In the genomic region with DNA sequence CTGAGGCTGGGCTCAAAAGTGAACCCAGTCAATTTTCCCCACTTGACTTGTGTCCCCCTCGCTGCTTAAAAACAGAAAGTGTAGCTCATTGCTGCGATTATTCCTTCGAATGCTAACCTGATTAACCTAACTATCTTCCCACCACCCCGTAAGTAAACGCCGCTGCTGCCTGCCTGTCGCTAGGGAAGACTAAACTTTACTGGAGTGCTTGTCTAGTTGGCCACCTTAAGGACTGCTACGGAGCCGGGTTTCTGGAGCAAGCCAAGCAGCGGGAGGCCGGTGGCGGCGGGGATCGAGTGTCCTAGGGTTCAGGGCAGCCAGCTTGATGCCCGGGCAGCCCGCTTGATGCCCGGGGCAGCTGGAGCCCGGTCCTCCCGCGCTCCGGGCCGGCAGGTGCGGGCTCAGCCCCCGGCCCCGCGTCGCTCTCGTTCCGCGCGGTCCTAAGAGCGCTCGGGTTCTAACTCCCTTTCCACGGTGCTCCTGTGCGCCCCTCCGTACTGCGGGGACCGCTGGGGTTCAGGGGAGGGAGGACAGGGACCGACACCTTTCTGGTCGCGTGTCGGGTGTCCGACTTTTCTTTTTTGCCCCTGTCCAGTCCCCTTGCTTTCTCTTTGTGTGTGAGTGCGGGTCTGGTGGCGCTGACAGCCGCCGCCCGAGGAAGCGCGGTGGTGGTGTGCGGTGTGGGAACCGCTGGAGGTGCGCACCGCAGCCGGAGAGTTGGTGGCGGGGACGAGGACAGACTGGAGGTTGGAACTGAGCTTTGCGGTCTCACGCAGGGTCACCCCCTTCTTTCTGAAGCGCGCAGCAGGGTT, we compare ENCODE assay signal across 7 mouse cellular contexts. TPM values are rescaled to one million over a fixed set of nuclear protein-coding genes. Genes with fewer than 3 reads are reported as not detected.
A peak's percentile ranks its signal among the peaks of the same experiment; 100 is the strongest.
DNase-seq lines count a peak whose midpoint lies in the region; ATAC-seq and TF ChIP-seq lines count a peak whose summit lies in the region.

No protein-coding gene starts in this region.

- H3K4me1 ChIP-seq in G1E (ENCODE audit: insufficient read depth, low read depth, low read length): no peaks in the 10 kb centered on the region
- H3K4me1 ChIP-seq in forebrain, embryonic 10.5 days: peaks cover 70% of the 10 kb centered on the region
- H3K4me1 ChIP-seq in midbrain, embryonic 14.5 days (ENCODE audit: control insufficient read depth, insufficient read depth, low read length): peaks cover 34% of the 10 kb centered on the region

- intact Hi-C loops in heart, postnatal 14 days (cut with DNase I): loop anchor here (10.0 kb wide), 1 partner anchor 230 kb away; no protein-coding TSS in a partner anchor

- no peak for ATAC-seq in G1E (ENCODE audit: extremely low read depth, insufficient number of reproducible peaks, low FRiP score, poor library complexity, severe bottlenecking)
- ATAC-seq in midbrain, embryonic 14.5 days (ENCODE audit: low FRiP score, low TSS enrichment): peak; percentile 51

- H3K9ac ChIP-seq in midbrain, embryonic 14.5 days (replicated peaks; ENCODE audit: low read length): peak overlapping the region; percentile 75

- peak overlapping the region; percentile 98 for H3K4me2 ChIP-seq in midbrain, embryonic 14.5 days (ENCODE audit: low read length)

- peak overlapping the region; percentile 20; the same call in 1 of the 2 replicates for H3K4me3 ChIP-seq in G1E (ENCODE audit: low read depth, low read length)
- peak overlapping the region; percentile 66 for H3K4me3 ChIP-seq in forebrain, embryonic 10.5 days
- H3K4me3 ChIP-seq in midbrain, embryonic 14.5 days (replicated peaks; ENCODE audit: low read depth, low read length): peak overlapping the region; percentile 66

- no peak for DNase-seq in G1E (ENCODE audit: low spot score)
- DNase-seq in adrenal gland, postnatal 36 days: peak; percentile 55 to 75
- peak; percentile 55 for DNase-seq in forebrain, embryonic 10.5 days (ENCODE audit: extremely low spot score, low spot score)
- peak; percentile 33 to 36 for DNase-seq in heart, postnatal 14 days
- peak; percentile 47 to 51 for DNase-seq in layer of hippocampus, postnatal 25 days (ENCODE audit: extremely low spot score in 1 of 2, low spot score in 1 of 2)
- peak; percentile 82 for DNase-seq in midbrain, embryonic 14.5 days
- DNase-seq in thymus, postnatal 14 days: peak; percentile 14

- H3K27me3 ChIP-seq in G1E (ENCODE audit: insufficient read depth, low read length): no peaks in the 10 kb centered on the region
- H3K27me3 ChIP-seq in forebrain, embryonic 10.5 days (ENCODE audit: poor library complexity, severe bottlenecking): peaks cover 99% of the 10 kb centered on the region
- H3K27me3 ChIP-seq in midbrain, embryonic 14.5 days (ENCODE audit: control insufficient read depth, insufficient read depth, low read length): peaks cover 43% of the 10 kb centered on the region

- no peaks in the 10 kb centered on the region for H3K36me3 ChIP-seq in G1E (replicated peaks)
- H3K36me3 ChIP-seq in forebrain, embryonic 10.5 days (replicated peaks): no peaks in the 10 kb centered on the region
- H3K36me3 ChIP-seq in midbrain, embryonic 14.5 days (ENCODE audit: control insufficient read depth, insufficient read depth, low read length): no peaks in the 10 kb centered on the region

- H3K27ac ChIP-seq in forebrain, embryonic 10.5 days: peak overlapping the region; percentile 74
- H3K27ac ChIP-seq in midbrain, embryonic 14.5 days (replicated peaks; ENCODE audit: low read depth, low read length): peak overlapping the region; percentile 88

- WGBS in forebrain, embryonic 10.5 days: under 1% methylated on average over 61 of the region's 61 CpGs
- WGBS in midbrain, embryonic 14.5 days: under 1% methylated on average over 61 of the region's 61 CpGs

- no peak for TF ChIP-seq CTCF in G1E (IDR thresholded peaks at IDR 0.05; ENCODE audit: low read depth, low read length)

- peaks cover 62% of the 10 kb centered on the region for H3K9me3 ChIP-seq in G1E (replicated peaks)
- no peaks in the 10 kb centered on the region for H3K9me3 ChIP-seq in forebrain, embryonic 10.5 days
- no peaks in the 10 kb centered on the region for H3K9me3 ChIP-seq in midbrain, embryonic 14.5 days (ENCODE audit: control insufficient read depth, low read length)

RNA-seq across cellular contexts. Expression of a gene that starts 4.5 kb away (rescaled TPM):
- total RNA-seq in G1E (2014; fragmentation: Nextera tagmentation): not detected in 2 replicates
- total RNA-seq in G1E (2017): 0.05 TPM in 1 of 2 replicates, not detected in the other
- not detected in 2 replicates for polyA plus RNA-seq in G1E (2012)
- total RNA-seq in adrenal gland, postnatal 36 days (2021): 10 to 100 TPM; 10.1 to 23.9 TPM
- 2.1 and 3.4 TPM in 2 replicates for polyA plus RNA-seq in forebrain, embryonic 10.5 days (2016; fragmentation: Nextera tagmentation; extraction: Ambion mirVana)
- total RNA-seq in heart, postnatal 14 days (2021): 1 to 10 TPM; 5.9 to 6.0 TPM
- 10 to 100 TPM; 15.5 to 18.6 TPM for total RNA-seq in layer of hippocampus, postnatal 25 days (2021)
- 13.5 and 19.7 TPM in 2 replicates for polyA plus RNA-seq in midbrain, embryonic 14.5 days (2014; fragmentation: Nextera tagmentation; extraction: Ambion mirVana)

Comparison
In these comparisons a context has a peak if more than half of its experiments do, and no peak if none do; other contexts are left out.
1. RNA of a gene that starts 4.5 kb away (total RNA-seq): 10.1 to 23.9 TPM in adrenal gland, postnatal 36 days, 15.5 to 18.6 TPM in layer of hippocampus, postnatal 25 days and 5.9 to 6.0 TPM in heart, postnatal 14 days; 0.05 TPM in G1E; every median in the first group is over 4 times any median in the second.
2. Peak in every context shown above with its lines, with median percentiles within 50 percentile points of each other: H3K4me3 ChIP-seq.